Mouse (Mus musculus) heart, postnatal 4 days (tissue): ENCODE results near the gene Rxra. TPM values are rescaled to one million over a fixed set of nuclear protein-coding genes. Genes with fewer than 3 reads are reported as not detected.

Experiments used
- total RNA-seq, 2 experiments: library from RNA; stranded (reverse); gene quantifications; 2 replicates each; pipeline ENCODE4 v1.2.3; 2021

Rxra gene
- total RNA-seq, 2 experiments from 2014 or later = 39.0 to 43.2 TPM

Other genes with a start within 250 kb of the Rxra start
- gene Vav2, start 249.4 kb upstream of the Rxra start, total RNA-seq = 10 to 100 TPM; 13.3 to 14.8 TPM
- 1 to 10 TPM in 1 of 2 experiments, under 1 TPM in 1; 0.90 to 1.1 TPM for gene Brd3os, start 234.1 kb upstream of the Rxra start, total RNA-seq
- 10 to 100 TPM; 57.5 to 59.6 TPM for gene Brd3, start 168.8 kb upstream of the Rxra start, total RNA-seq
- 10 to 100 TPM; 31.4 to 34.2 TPM for gene Wdr5, start 161.3 kb upstream of the Rxra start, total RNA-seq
- 100 to 1,000 TPM; 167 to 185 TPM for gene Col5a1, start 210.0 kb downstream of the Rxra start, total RNA-seq